Mouse (Mus musculus): ENCODE data around the gene Cep85l. TPM values are rescaled to one million over a fixed set of nuclear protein-coding genes. Genes with fewer than 3 reads are reported as not detected.

Cep85l gene
- polyA plus RNA-seq, 1 experiment from 2014 or later, result 10.8 TPM

DNA sequence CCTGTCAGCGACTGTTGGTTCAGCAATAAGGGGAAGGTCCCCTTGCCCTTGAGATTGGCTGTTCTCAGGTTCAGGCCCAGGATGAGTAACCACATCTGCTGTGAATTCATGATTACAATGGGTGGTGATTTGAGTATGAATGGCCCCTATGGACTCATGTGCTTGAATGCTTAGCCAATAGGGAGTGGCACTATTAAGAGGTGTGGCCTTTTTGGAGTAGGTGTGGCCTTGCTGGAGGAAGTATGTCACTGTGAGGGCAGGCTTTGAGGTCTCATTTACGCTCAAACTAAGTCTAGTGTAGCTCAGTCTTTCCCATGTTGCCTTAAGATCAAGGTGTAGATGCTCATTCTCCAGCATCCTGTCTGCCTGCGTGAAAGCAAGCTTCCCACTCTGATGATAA is 33.2 kb upstream of the Cep85l start:
- Histone ChIP-seq H3K27ac (ENCODE audit: low read length) (peak overlapping the region; percentile 80), H3K4me2 (replicated peaks; ENCODE audit: low read depth, low read length) (no peak overlapping the region), H3K36me3 (ENCODE audit: insufficient read depth, low read length) (no peaks in the 10 kb centered on the region), H3K9ac (replicated peaks; ENCODE audit: low read depth) (no peak overlapping the region), H3K27me3 (replicated peaks; ENCODE audit: insufficient read depth, low read length) (no peaks in the 10 kb centered on the region), H3K4me1 (ENCODE audit: insufficient read depth, low read depth, low read length) (peaks cover 8% of the 10 kb centered on the region; the same call in 1 of the 2 replicates), H3K4me3 (ENCODE audit: low read depth, low read length) (no peak overlapping the region), H3K9me3 (ENCODE audit: low read length) (no peaks in the 10 kb centered on the region)
- WGBS, result 85% methylated on average over 3 of the region's 3 CpGs
- ATAC-seq, result no peak
- DNase-seq (ENCODE audit: low spot score), result no peak
- TF ChIP-seq EP300 (IDR thresholded peaks at IDR 0.05), result no peak
- TF ChIP-seq CTCF (IDR thresholded peaks at IDR 0.05), result no peak

GRCm38 (mm10) chr10:53412165-53412564 is 32.4 kb upstream of the Cep85l start:
- DNase-seq (ENCODE audit: low spot score) (peak; percentile 86), ATAC-seq (peak; percentile 76)
- no peaks in the 10 kb centered on the region for H3K27me3 ChIP-seq (replicated peaks; ENCODE audit: insufficient read depth, low read length)
- no peak overlapping the region for H3K4me3 ChIP-seq (ENCODE audit: low read depth, low read length)
- H3K27ac ChIP-seq (ENCODE audit: low read length), result peak overlapping the region; percentile 80
- no peak overlapping the region for H3K9ac ChIP-seq (replicated peaks; ENCODE audit: low read depth)
- no peak overlapping the region for H3K4me2 ChIP-seq (replicated peaks; ENCODE audit: low read depth, low read length)
- WGBS, result 27% methylated on average over 2 of the region's 2 CpGs
- TF ChIP-seq CTCF (IDR thresholded peaks at IDR 0.05) (no peak), EP300 (IDR thresholded peaks at IDR 0.05) (peak; percentile 91)
- H3K9me3 ChIP-seq (ENCODE audit: low read length), result no peaks in the 10 kb centered on the region
- H3K36me3 ChIP-seq (ENCODE audit: insufficient read depth, low read length), result no peaks in the 10 kb centered on the region
- peaks cover 8% of the 10 kb centered on the region; the same call in 1 of the 2 replicates for H3K4me1 ChIP-seq (ENCODE audit: insufficient read depth, low read depth, low read length)

DNA sequence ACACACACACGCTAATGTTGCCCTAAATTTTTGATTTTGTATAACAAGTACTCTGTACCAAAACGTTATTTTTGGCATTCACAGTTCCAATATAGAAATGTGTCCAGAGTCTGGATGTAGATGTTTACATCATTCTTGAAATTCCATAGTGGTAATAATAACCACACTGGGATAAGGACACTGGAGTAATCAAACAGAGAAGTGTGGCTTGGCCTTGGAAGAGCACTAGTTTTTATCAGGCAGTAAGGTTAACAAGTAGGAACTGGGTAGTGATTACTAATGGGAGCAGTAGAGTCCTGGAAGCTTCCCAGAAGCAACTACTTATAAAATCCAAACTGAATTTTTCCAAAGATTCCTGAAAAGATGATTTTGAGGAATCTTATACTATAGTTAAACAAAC is 31.1 kb upstream of the Cep85l start:
- no peak for ATAC-seq
- no peak overlapping the region for H3K27ac ChIP-seq (ENCODE audit: low read length)
- no peak overlapping the region for H3K9ac ChIP-seq (replicated peaks; ENCODE audit: low read depth)
- no peaks in the 10 kb centered on the region for H3K36me3 ChIP-seq (ENCODE audit: insufficient read depth, low read length)
- no peaks in the 10 kb centered on the region for H3K27me3 ChIP-seq (replicated peaks; ENCODE audit: insufficient read depth, low read length)
- no peak for DNase-seq (ENCODE audit: low spot score)
- no peak for TF ChIP-seq CTCF (IDR thresholded peaks at IDR 0.05)
- 27% methylated on average over 2 of the region's 2 CpGs for WGBS
- H3K4me3 ChIP-seq (ENCODE audit: low read depth, low read length), result no peak overlapping the region
- no peak overlapping the region for H3K4me2 ChIP-seq (replicated peaks; ENCODE audit: low read depth, low read length)
- no peaks in the 10 kb centered on the region for H3K9me3 ChIP-seq (ENCODE audit: low read length)
- peaks cover 5% of the 10 kb centered on the region; the same call in 1 of the 2 replicates for H3K4me1 ChIP-seq (ENCODE audit: insufficient read depth, low read depth, low read length)

DNA sequence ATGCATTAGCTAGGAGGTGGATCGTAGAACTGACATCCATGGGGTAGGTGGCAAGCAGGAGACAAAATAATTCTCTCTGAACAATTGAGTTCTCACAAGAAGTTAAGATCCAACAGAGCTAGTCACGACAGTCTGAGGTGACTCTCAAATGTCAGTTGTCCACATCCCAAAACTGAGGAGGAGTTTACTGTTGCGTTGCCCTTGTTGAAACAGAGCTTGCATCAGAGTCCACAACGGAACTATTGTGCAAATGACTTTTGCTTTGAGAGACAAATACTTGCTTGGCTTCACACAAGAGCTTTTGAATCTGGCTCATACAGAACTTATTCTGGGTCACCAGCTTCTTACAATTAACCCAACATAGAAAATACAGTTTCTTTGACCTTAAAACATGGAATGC is 27.7 kb upstream of the Cep85l start:
- 69% methylated on average over 4 of the region's 4 CpGs for WGBS
- H3K4me3 ChIP-seq (ENCODE audit: low read depth, low read length), result no peak overlapping the region
- no peak overlapping the region for H3K27ac ChIP-seq (ENCODE audit: low read length)
- no peaks in the 10 kb centered on the region for H3K4me1 ChIP-seq (ENCODE audit: insufficient read depth, low read depth, low read length)
- H3K9ac ChIP-seq (replicated peaks; ENCODE audit: low read depth), result no peak overlapping the region
- no peaks in the 10 kb centered on the region for H3K27me3 ChIP-seq (replicated peaks; ENCODE audit: insufficient read depth, low read length)
- no peak for ATAC-seq
- H3K36me3 ChIP-seq (ENCODE audit: insufficient read depth, low read length), result no peaks in the 10 kb centered on the region
- TF ChIP-seq EP300 (IDR thresholded peaks at IDR 0.05) (no peak), CTCF (IDR thresholded peaks at IDR 0.05) (no peak)
- no peak overlapping the region for H3K4me2 ChIP-seq (replicated peaks; ENCODE audit: low read depth, low read length)
- peak; percentile 57 for DNase-seq (ENCODE audit: low spot score)
- no peaks in the 10 kb centered on the region for H3K9me3 ChIP-seq (ENCODE audit: low read length)

GRCm38 (mm10) chr10:53406845-53407244 is 27.1 kb upstream of the Cep85l start:
- Histone ChIP-seq H3K27me3 (replicated peaks; ENCODE audit: insufficient read depth, low read length) (no peaks in the 10 kb centered on the region), H3K9ac (replicated peaks; ENCODE audit: low read depth) (no peak overlapping the region), H3K4me2 (replicated peaks; ENCODE audit: low read depth, low read length) (no peak overlapping the region), H3K4me3 (ENCODE audit: low read depth, low read length) (no peak overlapping the region), H3K9me3 (ENCODE audit: low read length) (no peaks in the 10 kb centered on the region), H3K4me1 (ENCODE audit: insufficient read depth, low read depth, low read length) (no peaks in the 10 kb centered on the region), H3K36me3 (ENCODE audit: insufficient read depth, low read length) (no peaks in the 10 kb centered on the region), H3K27ac (ENCODE audit: low read length) (no peak overlapping the region)
- 87% methylated on average over 2 of the region's 2 CpGs for WGBS
- ATAC-seq, result no peak
- DNase-seq (ENCODE audit: low spot score), result no peak
- TF ChIP-seq CTCF (IDR thresholded peaks at IDR 0.05), result no peak
- TF ChIP-seq EP300 (IDR thresholded peaks at IDR 0.05), result no peak

DNA sequence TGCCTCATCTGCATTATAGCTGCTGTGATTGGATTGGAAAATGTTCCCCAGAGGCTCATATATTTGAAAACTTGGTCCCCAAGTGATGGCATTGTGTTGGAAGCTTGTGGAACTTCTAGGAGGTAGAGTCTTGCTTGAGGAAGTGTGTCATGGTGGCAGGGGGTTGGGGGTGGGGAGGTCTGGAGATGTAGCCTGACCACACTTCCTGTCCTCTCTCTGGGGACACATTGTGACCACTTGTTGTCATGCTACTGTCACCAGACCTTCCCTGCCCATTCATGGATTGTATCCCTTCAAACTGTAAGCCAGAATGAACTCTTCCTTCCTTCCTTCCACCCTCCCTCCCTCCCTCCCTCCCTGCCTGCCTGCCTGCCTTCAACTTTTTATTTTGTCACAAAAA is 22.5 kb upstream of the Cep85l start:
- Histone ChIP-seq H3K4me3 (ENCODE audit: low read depth, low read length) (no peak overlapping the region), H3K4me2 (replicated peaks; ENCODE audit: low read depth, low read length) (no peak overlapping the region), H3K27me3 (replicated peaks; ENCODE audit: insufficient read depth, low read length) (no peaks in the 10 kb centered on the region), H3K4me1 (ENCODE audit: insufficient read depth, low read depth, low read length) (no peaks in the 10 kb centered on the region), H3K36me3 (ENCODE audit: insufficient read depth, low read length) (no peaks in the 10 kb centered on the region), H3K9me3 (ENCODE audit: low read length) (no peaks in the 10 kb centered on the region), H3K27ac (ENCODE audit: low read length) (no peak overlapping the region), H3K9ac (replicated peaks; ENCODE audit: low read depth) (no peak overlapping the region)
- DNase-seq (ENCODE audit: low spot score) (no peak), ATAC-seq (no peak)
- no peak for TF ChIP-seq CTCF (IDR thresholded peaks at IDR 0.05)
- no peak for TF ChIP-seq EP300 (IDR thresholded peaks at IDR 0.05)

DNA sequence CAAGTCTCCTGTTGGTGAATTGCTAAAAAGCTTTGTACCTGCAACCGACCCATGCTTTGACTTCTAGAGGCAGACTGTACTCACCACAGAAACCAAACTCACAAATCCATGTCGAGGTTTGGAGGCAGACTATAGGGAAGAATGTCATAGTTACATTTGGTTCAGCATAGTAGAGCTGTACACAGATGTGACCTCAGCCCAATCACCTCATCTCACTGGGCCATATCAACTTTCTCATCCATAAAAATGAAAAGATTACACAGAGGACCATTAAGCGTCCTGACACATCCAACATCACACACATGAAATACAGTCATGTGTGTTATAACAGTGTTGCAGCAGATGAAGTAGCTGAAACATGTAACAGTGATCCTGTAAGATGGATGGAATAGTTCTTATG is 19.3 kb upstream of the Cep85l start:
- peak overlapping the region; percentile 86; the same call in 1 of the 2 replicates for H3K27ac ChIP-seq (ENCODE audit: low read length)
- no peak overlapping the region for H3K4me2 ChIP-seq (replicated peaks; ENCODE audit: low read depth, low read length)
- TF ChIP-seq CTCF (IDR thresholded peaks at IDR 0.05) (no peak), EP300 (IDR thresholded peaks at IDR 0.05) (no peak)
- no peaks in the 10 kb centered on the region for H3K36me3 ChIP-seq (ENCODE audit: insufficient read depth, low read length)
- H3K4me3 ChIP-seq (ENCODE audit: low read depth, low read length), result no peak overlapping the region
- no peaks in the 10 kb centered on the region for H3K27me3 ChIP-seq (replicated peaks; ENCODE audit: insufficient read depth, low read length)
- H3K9ac ChIP-seq (replicated peaks; ENCODE audit: low read depth), result no peak overlapping the region
- H3K4me1 ChIP-seq (ENCODE audit: insufficient read depth, low read depth, low read length), result peaks cover 3% of the 10 kb centered on the region; the same call in 1 of the 2 replicates
- 38% methylated on average over 3 of the region's 3 CpGs for WGBS
- ATAC-seq, result no peak
- H3K9me3 ChIP-seq (ENCODE audit: low read length), result no peaks in the 10 kb centered on the region
- no peak for DNase-seq (ENCODE audit: low spot score)
